Mouse (Mus musculus): ENCODE results near the gene Ldhal6b.
"Not testable (repeated sequence)": the region's sequence is repeated elsewhere in the genome, so short reads cannot be mapped to it uniquely, and the experiment has no call there.

Ldhal6b gene

GRCm38 (mm10) chr17:5418545-5418944 lies at the start of gene Ldhal6b:
Gene Ldhal6b (minus strand): TSS chr17:5418767.
- no peak for DNase-seq (ENCODE audit: low read depth in 2 of 2, low spot score in 2 of 2)

- no peak for DNase-seq (ENCODE audit: low read depth in 2 of 2, low spot score in 2 of 2)
Observed at GRCm38 (mm10) chr17:5467177-5467576, 48.6 kb upstream of the Ldhal6b start.

GRCm38 (mm10) chr17:5466736-5467135 lies 48.2 kb upstream of the Ldhal6b start:
- DNase-seq (ENCODE audit: low read depth in 2 of 2, low spot score in 2 of 2), result no peak

GRCm38 (mm10) chr17:5463912-5464311 lies 45.3 kb upstream of the Ldhal6b start:
- DNase-seq (ENCODE audit: low read depth in 2 of 2, low spot score in 2 of 2), result no peak

- no peak for DNase-seq (ENCODE audit: low read depth in 2 of 2, low spot score in 2 of 2)
Observed at GRCm38 (mm10) chr17:5453657-5454056, 35.1 kb upstream of the Ldhal6b start.

GRCm38 (mm10) chr17:5443751-5444150 lies 25.2 kb upstream of the Ldhal6b start:
- DNase-seq (ENCODE audit: low read depth in 2 of 2, low spot score in 2 of 2), result no peak

- DNase-seq (ENCODE audit: low read depth in 2 of 2, low spot score in 2 of 2), result no peak
Observed at GRCm38 (mm10) chr17:5443260-5443659, 24.7 kb upstream of the Ldhal6b start.

GRCm38 (mm10) chr17:5442403-5442802 lies 23.8 kb upstream of the Ldhal6b start:
- not testable (repeated sequence) for DNase-seq (ENCODE audit: low read depth in 2 of 2, low spot score in 2 of 2)

GRCm38 (mm10) chr17:5440159-5440971 lies 21.8 kb upstream of the Ldhal6b start, which contains the start of gene Tmem242:
Gene Tmem242 (minus strand): TSS chr17:5440259.
- peak; percentile 81 to 87 for DNase-seq (ENCODE audit: low read depth in 2 of 2, low spot score in 2 of 2)

GRCm38 (mm10) chr17:5439831-5440158 lies 21.2 kb upstream of the Ldhal6b start:
- DNase-seq (ENCODE audit: low read depth in 2 of 2, low spot score in 2 of 2), result no peak

GRCm38 (mm10) chr17:5429772-5430133 lies 11.2 kb upstream of the Ldhal6b start:
- no peak for DNase-seq (ENCODE audit: low read depth in 2 of 2, low spot score in 2 of 2)

GRCm38 (mm10) chr17:5429090-5429771 lies 10.7 kb upstream of the Ldhal6b start:
- DNase-seq (ENCODE audit: low read depth in 2 of 2, low spot score in 2 of 2), result peak; percentile 88 to 93

- no peak for DNase-seq (ENCODE audit: low read depth in 2 of 2, low spot score in 2 of 2)
Observed at GRCm38 (mm10) chr17:5425204-5425603, 6.6 kb upstream of the Ldhal6b start.

- no peak for DNase-seq (ENCODE audit: low read depth in 2 of 2, low spot score in 2 of 2)
Observed at GRCm38 (mm10) chr17:5424156-5424555, 5.6 kb upstream of the Ldhal6b start.

- no peak for DNase-seq (ENCODE audit: low read depth in 2 of 2, low spot score in 2 of 2)
Observed at GRCm38 (mm10) chr17:5421835-5422234, 3.3 kb upstream of the Ldhal6b start.

GRCm38 (mm10) chr17:5419771-5420518 lies 1.4 kb upstream of the Ldhal6b start:
- no peak for DNase-seq (ENCODE audit: low read depth in 2 of 2, low spot score in 2 of 2)

- DNase-seq (ENCODE audit: low read depth in 2 of 2, low spot score in 2 of 2), result no peak
Observed at GRCm38 (mm10) chr17:5419056-5419455, 489 bp upstream of the Ldhal6b start.

GRCm38 (mm10) chr17:5416518-5416917 lies 2.0 kb downstream of the Ldhal6b start:
- DNase-seq (ENCODE audit: low read depth in 2 of 2, low spot score in 2 of 2), result no peak

- DNase-seq (ENCODE audit: low read depth in 2 of 2, low spot score in 2 of 2), result no peak
Observed at GRCm38 (mm10) chr17:5414041-5414440, 4.5 kb downstream of the Ldhal6b start.

- DNase-seq (ENCODE audit: low read depth in 2 of 2, low spot score in 2 of 2), result no peak
Observed at GRCm38 (mm10) chr17:5413350-5413749, 5.2 kb downstream of the Ldhal6b start.

GRCm38 (mm10) chr17:5412740-5413139 lies 5.8 kb downstream of the Ldhal6b start:
- no peak for DNase-seq (ENCODE audit: low read depth in 2 of 2, low spot score in 2 of 2)

- DNase-seq (ENCODE audit: low read depth in 2 of 2, low spot score in 2 of 2), result no peak
Observed at GRCm38 (mm10) chr17:5412301-5412700, 6.3 kb downstream of the Ldhal6b start.
